ENCODE assay signal across 8 mouse cellular contexts in the genomic region with DNA sequence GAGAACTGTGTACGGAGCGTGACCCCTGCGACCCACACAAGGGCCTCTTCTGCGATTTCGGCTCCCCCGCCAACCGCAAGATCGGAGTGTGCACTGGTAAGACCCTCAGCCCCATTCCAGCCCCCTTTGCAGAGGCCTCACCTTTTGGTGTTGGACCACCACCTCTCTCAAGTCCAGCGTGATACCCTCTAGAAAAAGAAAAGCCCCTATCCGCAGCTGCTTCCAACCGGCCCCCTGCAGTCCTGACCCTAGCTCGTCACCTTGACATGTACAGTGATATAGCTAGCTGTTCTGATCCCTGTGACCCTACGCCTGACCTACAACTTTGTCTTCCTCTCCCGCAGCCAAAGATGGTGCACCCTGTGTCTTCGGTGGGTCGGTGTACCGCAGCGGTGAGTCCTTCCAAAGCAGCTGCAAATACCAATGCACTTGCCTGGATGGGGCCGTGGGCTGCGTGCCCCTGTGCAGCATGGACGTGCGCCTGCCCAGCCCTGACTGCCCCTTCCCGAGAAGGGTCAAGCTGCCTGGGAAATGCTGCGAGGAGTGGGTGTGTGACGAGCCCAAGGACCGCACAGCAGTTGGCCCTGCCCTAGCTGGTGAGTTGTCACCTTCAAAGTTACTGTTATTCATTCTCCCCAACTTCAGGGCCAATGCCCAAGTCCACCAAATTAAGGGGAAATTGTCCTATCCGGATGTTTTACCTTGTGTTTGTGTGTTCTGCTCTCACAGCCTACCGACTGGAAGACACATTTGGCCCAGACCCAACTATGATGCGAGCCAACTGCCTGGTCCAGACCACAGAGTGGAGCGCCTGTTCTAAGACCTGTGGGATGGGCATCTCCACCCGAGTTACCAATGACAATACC. TPM values are rescaled to one million over a fixed set of nuclear protein-coding genes. Genes with fewer than 3 reads are reported as not detected.
DNase-seq lines count a peak whose midpoint lies in the region; ATAC-seq and TF ChIP-seq lines count a peak whose summit lies in the region.

No protein-coding gene starts in this region.

- H3K4me3 ChIP-seq in megakaryocyte, embryonic 14.5 days (replicated peaks): peak overlapping the region; percentile 89
- H3K4me3 ChIP-seq in brown adipose tissue, adult 24 weeks (ENCODE audit: insufficient read depth, low read depth, low read length): peak overlapping the region; percentile 58
- H3K4me3 ChIP-seq in intestine, postnatal 0 days (ENCODE audit: low read depth, low read length): peak overlapping the region; percentile 71
- peak overlapping the region; percentile 74 for H3K4me3 ChIP-seq in lung, embryonic 14.5 days (ENCODE audit: low read depth, low read length)

- no peak for ATAC-seq in megakaryocyte, adult 5-6 weeks (ENCODE audit: poor library complexity, severe bottlenecking)
- no peak for ATAC-seq in intestine, postnatal 0 days
- ATAC-seq in lung, embryonic 14.5 days (ENCODE audit: insufficient read depth): peak; percentile 23

- peaks cover 31% of the 10 kb centered on the region for H3K9me3 ChIP-seq in megakaryocyte, embryonic 14.5 days
- H3K9me3 ChIP-seq in intestine, postnatal 0 days (ENCODE audit: control insufficient read depth): no peaks in the 10 kb centered on the region
- H3K9me3 ChIP-seq in lung, embryonic 14.5 days (ENCODE audit: low read depth, low read length): no peaks in the 10 kb centered on the region

- peak; percentile 51 for DNase-seq in gastrocnemius, postnatal 25 days
- peak; percentile 77 for DNase-seq in lung, embryonic 14.5 days
- peak; percentile 72 for DNase-seq in testis, postnatal 10 days (ENCODE audit: low spot score)
- no peak for DNase-seq in Muller cell, postnatal 12 days (ENCODE audit: inconsistent ontology term)

- H3K27ac ChIP-seq in brown adipose tissue, adult 24 weeks (replicated peaks; ENCODE audit: low read depth, low read length): no peak overlapping the region
- peak overlapping the region; percentile 81 for H3K27ac ChIP-seq in intestine, postnatal 0 days (ENCODE audit: low read depth, low read length)
- peak overlapping the region; percentile 96 for H3K27ac ChIP-seq in lung, embryonic 14.5 days (ENCODE audit: low read depth)

- no peaks in the 10 kb centered on the region for H3K36me3 ChIP-seq in megakaryocyte, embryonic 14.5 days (replicated peaks; ENCODE audit: low read length)
- no peaks in the 10 kb centered on the region for H3K36me3 ChIP-seq in intestine, postnatal 0 days (ENCODE audit: control insufficient read depth, insufficient read depth)
- H3K36me3 ChIP-seq in lung, embryonic 14.5 days (ENCODE audit: insufficient read depth): peaks cover 4% of the 10 kb centered on the region; the same call in 1 of the 2 replicates

- WGBS in intestine, postnatal 0 days: 32% methylated on average over 31 of the region's 31 CpGs
- 10% methylated on average over 31 of the region's 31 CpGs for WGBS in lung, embryonic 14.5 days

- peaks cover 12% of the 10 kb centered on the region; the same call in 1 of the 2 replicates for H3K4me1 ChIP-seq in megakaryocyte, embryonic 14.5 days
- no peaks in the 10 kb centered on the region for H3K4me1 ChIP-seq in brown adipose tissue, adult 24 weeks (ENCODE audit: control insufficient read depth, insufficient read depth, insufficient read length, low read length)
- H3K4me1 ChIP-seq in intestine, postnatal 0 days (replicated peaks; ENCODE audit: control insufficient read depth, insufficient read depth, low read length): no peaks in the 10 kb centered on the region; the same call in 1 of the 2 replicates
- peaks cover 27% of the 10 kb centered on the region for H3K4me1 ChIP-seq in lung, embryonic 14.5 days (ENCODE audit: insufficient read depth)

- H3K9ac ChIP-seq in intestine, postnatal 0 days (ENCODE audit: low read depth, low read length): peak overlapping the region; percentile 67
- peak overlapping the region; percentile 78 for H3K9ac ChIP-seq in lung, embryonic 14.5 days

- TF ChIP-seq CTCF in intestine, postnatal 0 days (IDR thresholded peaks at IDR 0.05; ENCODE audit: low read depth): no peak
- no peak for TF ChIP-seq CTCF in lung, embryonic 14.5 days (IDR thresholded peaks at IDR 0.05; ENCODE audit: low read depth)

- peak overlapping the region; percentile 90 for H3K4me2 ChIP-seq in intestine, postnatal 0 days (replicated peaks; ENCODE audit: low read depth)
- H3K4me2 ChIP-seq in lung, embryonic 14.5 days: peak overlapping the region; percentile 76

- H3K27me3 ChIP-seq in megakaryocyte, embryonic 14.5 days (replicated peaks): peaks cover 29% of the 10 kb centered on the region
- no peaks in the 10 kb centered on the region for H3K27me3 ChIP-seq in intestine, postnatal 0 days (replicated peaks; ENCODE audit: control insufficient read depth, insufficient read depth, low read length)
- no peaks in the 10 kb centered on the region for H3K27me3 ChIP-seq in lung, embryonic 14.5 days (ENCODE audit: insufficient read depth, low read length)

RNA-seq across cellular contexts. Expression of gene Ccn2, which starts 1.0 kb away (rescaled TPM):
- polyA plus RNA-seq in megakaryocyte, embryonic 14.5 days (2012; ENCODE audit: insufficient read depth, low replicate concordance): 0.72 TPM in 1 of 2 replicates, not detected in the other
- total RNA-seq in megakaryocyte, adult 5-6 weeks (2015): 0.36 TPM in 1 of 2 replicates, not detected in the other
- total RNA-seq in megakaryocyte, adult 5-6 weeks (2017): 0.12 TPM in 1 of 2 replicates, not detected in the other
- polyA plus RNA-seq in brown adipose tissue, adult 24 weeks (2012; ENCODE audit: insufficient read depth, insufficient read length, missing spikeins): 3.3 and 4.3 TPM in 2 replicates
- 10 to 100 TPM; 13.2 to 28.1 TPM for total RNA-seq in gastrocnemius, postnatal 25 days (2021)
- 7.8 and 10.2 TPM in 2 replicates for polyA plus RNA-seq in intestine, postnatal 0 days (2015; fragmentation: Nextera tagmentation; extraction: Ambion mirVana)
- 9.8 and 10.5 TPM in 2 replicates for polyA plus RNA-seq in lung, embryonic 14.5 days (2014; fragmentation: Nextera tagmentation; extraction: Ambion mirVana)
